Mouse (Mus musculus): Measurements from ENCODE around the gene Vax2. TPM values are rescaled to one million over a fixed set of nuclear protein-coding genes. Genes with fewer than 3 reads are reported as not detected.

Gene Vax2
- total and polyA plus RNA-seq, 2 experiments = not detected

DNA sequence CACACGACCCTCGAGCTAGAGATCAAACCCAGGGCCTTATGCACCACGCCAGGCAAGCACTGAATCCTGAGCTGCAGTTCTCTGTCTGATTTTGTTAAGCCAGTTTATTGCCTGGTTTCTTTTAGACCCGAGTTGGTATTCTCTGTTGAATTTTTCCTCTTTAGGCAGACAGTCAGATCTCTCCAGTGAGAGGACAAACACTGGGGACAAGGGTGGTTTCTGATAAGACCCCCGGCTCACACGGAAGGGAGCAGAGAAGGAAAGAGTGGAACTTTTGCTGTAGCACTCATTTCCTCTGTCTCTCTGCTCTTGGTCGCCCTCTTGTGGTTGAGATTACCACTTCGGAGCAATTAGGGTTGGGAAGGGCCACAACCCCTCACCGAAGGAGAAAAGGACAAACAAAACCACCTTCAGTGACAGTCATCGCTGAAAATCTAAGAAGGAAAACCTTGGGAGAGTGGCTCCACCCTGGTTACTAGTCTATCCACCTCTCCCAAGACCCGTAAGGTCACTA is 39.2 kb downstream of the Vax2 start:
- H3K4me1 ChIP-seq (ENCODE audit: control insufficient read depth, insufficient read depth, low read length) = no peaks in the 10 kb centered on the region; the same call in 1 of the 2 replicates
- TF ChIP-seq CTCF (IDR thresholded peaks at IDR 0.05; ENCODE audit: low read depth, low read length) (peak; percentile 67), POLR2A (IDR thresholded peaks at IDR 0.05; ENCODE audit: extremely low read depth, insufficient read depth, low read length) (no peak)
- no peak overlapping the region for H3K9ac ChIP-seq (ENCODE audit: low read depth, low read length)
- no peak overlapping the region for H3K4me3 ChIP-seq (ENCODE audit: insufficient read depth, low read depth, low read length)
- no peak overlapping the region for H3K27ac ChIP-seq (replicated peaks; ENCODE audit: insufficient read depth, low read depth, low read length)
- WGBS = 11% methylated on average over 11 of the region's 11 CpGs
- H3K27me3 ChIP-seq (ENCODE audit: control insufficient read depth, insufficient read depth, low read length) = no peaks in the 10 kb centered on the region
- H3K79me2 ChIP-seq (ENCODE audit: control insufficient read depth, insufficient read depth, low read length) = no peaks in the 10 kb centered on the region
- peak; percentile 14 for DNase-seq (ENCODE audit: extremely low read depth, low read depth, low spot score)
- no peaks in the 10 kb centered on the region for H3K36me3 ChIP-seq (ENCODE audit: control insufficient read depth, insufficient read depth, low read length)

GRCm38 (mm10) chr6:83756051-83756450 is 45.0 kb downstream of the Vax2 start:
- TF ChIP-seq POLR2A (IDR thresholded peaks at IDR 0.05; ENCODE audit: extremely low read depth, insufficient read depth, low read length) = no peak
- no peak for TF ChIP-seq CTCF (IDR thresholded peaks at IDR 0.05; ENCODE audit: low read depth, low read length)
- H3K27me3 ChIP-seq (ENCODE audit: control insufficient read depth, insufficient read depth, low read length) = no peaks in the 10 kb centered on the region
- no peak overlapping the region for H3K4me3 ChIP-seq (ENCODE audit: insufficient read depth, low read depth, low read length)
- no peaks in the 10 kb centered on the region for H3K79me2 ChIP-seq (ENCODE audit: control insufficient read depth, insufficient read depth, low read length)
- no peak overlapping the region for H3K27ac ChIP-seq (replicated peaks; ENCODE audit: insufficient read depth, low read depth, low read length)
- WGBS = 80% methylated on average over 9 of the region's 9 CpGs
- H3K4me1 ChIP-seq (ENCODE audit: control insufficient read depth, insufficient read depth, low read length) = no peaks in the 10 kb centered on the region
- no peaks in the 10 kb centered on the region for H3K36me3 ChIP-seq (ENCODE audit: control insufficient read depth, insufficient read depth, low read length)
- DNase-seq (ENCODE audit: extremely low read depth, low read depth, low spot score) = no peak
- H3K9ac ChIP-seq (ENCODE audit: low read depth, low read length) = no peak overlapping the region

DNA sequence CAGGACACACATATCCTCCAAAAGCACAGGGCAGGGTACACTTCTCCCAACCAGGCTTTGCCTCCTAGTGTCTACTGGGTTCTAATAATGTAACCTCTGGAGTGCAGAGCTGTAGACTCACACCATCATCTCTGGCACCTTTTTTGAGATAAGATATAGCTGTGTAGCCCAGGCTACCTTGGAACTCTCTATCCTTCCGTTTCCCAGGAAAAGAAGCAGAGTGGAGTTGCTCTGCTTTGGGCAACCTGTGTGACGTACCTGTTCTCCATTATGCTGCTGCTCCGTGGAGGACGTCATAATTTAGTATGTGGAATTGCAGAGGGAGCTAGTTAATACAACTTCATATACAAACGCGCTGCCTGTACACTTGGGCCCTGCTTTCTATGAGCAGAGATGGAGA is 51.3 kb downstream of the Vax2 start, which contains the start of gene Ankrd53:
Ankrd53 (plus strand) TSS at position 301 of the 400 bp plus-strand sequence.
- no peak for DNase-seq (ENCODE audit: extremely low read depth, low read depth, low spot score)
- Histone ChIP-seq H3K36me3 (ENCODE audit: control insufficient read depth, insufficient read depth, low read length) (no peaks in the 10 kb centered on the region), H3K9ac (ENCODE audit: low read depth, low read length) (no peak within 1 kb of the TSS), H3K27ac (replicated peaks; ENCODE audit: insufficient read depth, low read depth, low read length) (no peak within 1 kb of the TSS), H3K27me3 (ENCODE audit: control insufficient read depth, insufficient read depth, low read length) (no peaks in the 10 kb centered on the region), H3K79me2 (ENCODE audit: control insufficient read depth, insufficient read depth, low read length) (no peaks in the 10 kb centered on the region), H3K4me1 (ENCODE audit: control insufficient read depth, insufficient read depth, low read length) (no peaks in the 10 kb centered on the region), H3K4me3 (ENCODE audit: insufficient read depth, low read depth, low read length) (no peak within 1 kb of the TSS)
- 51% methylated on average over 6 of the region's 6 CpGs for WGBS
- TF ChIP-seq POLR2A (IDR thresholded peaks at IDR 0.05; ENCODE audit: extremely low read depth, insufficient read depth, low read length) (no peak), CTCF (IDR thresholded peaks at IDR 0.05; ENCODE audit: low read depth, low read length) (no peak)

DNA sequence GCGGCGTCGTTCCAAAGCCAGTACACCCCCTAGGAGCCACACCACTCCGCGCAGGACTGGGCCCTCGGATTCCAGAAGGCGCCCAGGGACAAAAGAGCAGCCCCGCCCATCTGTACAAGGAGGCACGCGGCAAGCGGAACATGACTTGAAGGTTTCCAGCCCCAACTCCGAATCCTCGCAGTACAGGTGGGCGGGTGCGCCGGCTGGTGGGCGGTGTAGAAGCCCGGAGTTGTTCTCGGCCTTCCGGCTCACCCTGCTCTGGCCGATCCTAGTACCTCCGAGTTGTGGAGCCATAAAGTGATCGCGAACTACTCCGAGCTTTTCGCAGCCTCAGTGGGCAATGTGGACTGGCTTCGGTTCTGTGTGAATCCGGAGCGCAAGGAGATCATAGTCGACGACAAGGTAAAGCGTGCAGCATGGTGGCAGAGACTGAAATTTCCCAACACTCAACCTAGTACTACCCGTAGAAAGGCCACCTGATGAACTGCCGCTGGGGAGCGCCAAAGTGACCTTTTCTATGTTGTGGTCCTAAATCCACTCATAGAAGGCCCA is 51.9 kb downstream of the Vax2 start:
- peak; percentile 6 for DNase-seq (ENCODE audit: extremely low read depth, low read depth, low spot score)
- H3K4me1 ChIP-seq (ENCODE audit: control insufficient read depth, insufficient read depth, low read length) = no peaks in the 10 kb centered on the region
- H3K36me3 ChIP-seq (ENCODE audit: control insufficient read depth, insufficient read depth, low read length) = no peaks in the 10 kb centered on the region
- no peaks in the 10 kb centered on the region for H3K27me3 ChIP-seq (ENCODE audit: control insufficient read depth, insufficient read depth, low read length)
- no peak overlapping the region for H3K9ac ChIP-seq (ENCODE audit: low read depth, low read length)
- TF ChIP-seq POLR2A (IDR thresholded peaks at IDR 0.05; ENCODE audit: extremely low read depth, insufficient read depth, low read length) = no peak
- no peak for TF ChIP-seq CTCF (IDR thresholded peaks at IDR 0.05; ENCODE audit: low read depth, low read length)
- H3K27ac ChIP-seq (replicated peaks; ENCODE audit: insufficient read depth, low read depth, low read length) = no peak overlapping the region
- H3K4me3 ChIP-seq (ENCODE audit: insufficient read depth, low read depth, low read length) = no peak overlapping the region
- 6% methylated on average over 35 of the region's 35 CpGs for WGBS
- H3K79me2 ChIP-seq (ENCODE audit: control insufficient read depth, insufficient read depth, low read length) = no peaks in the 10 kb centered on the region

- Histone ChIP-seq H3K4me3 (ENCODE audit: insufficient read depth, low read depth, low read length) (no peak overlapping the region), H3K27ac (replicated peaks; ENCODE audit: insufficient read depth, low read depth, low read length) (no peak overlapping the region), H3K79me2 (ENCODE audit: control insufficient read depth, insufficient read depth, low read length) (no peaks in the 10 kb centered on the region), H3K4me1 (ENCODE audit: control insufficient read depth, insufficient read depth, low read length) (no peaks in the 10 kb centered on the region), H3K36me3 (ENCODE audit: control insufficient read depth, insufficient read depth, low read length) (no peaks in the 10 kb centered on the region), H3K9ac (ENCODE audit: low read depth, low read length) (no peak overlapping the region), H3K27me3 (ENCODE audit: control insufficient read depth, insufficient read depth, low read length) (no peaks in the 10 kb centered on the region)
- DNase-seq (ENCODE audit: extremely low read depth, low read depth, low spot score) = no peak
- TF ChIP-seq POLR2A (IDR thresholded peaks at IDR 0.05; ENCODE audit: extremely low read depth, insufficient read depth, low read length) (no peak), CTCF (IDR thresholded peaks at IDR 0.05; ENCODE audit: low read depth, low read length) (no peak)
- 89% methylated on average over 3 of the region's 3 CpGs for WGBS
These were observed 55.9 kb downstream of the Vax2 start for GRCm38 (mm10) chr6:83766982-83767381.

DNA sequence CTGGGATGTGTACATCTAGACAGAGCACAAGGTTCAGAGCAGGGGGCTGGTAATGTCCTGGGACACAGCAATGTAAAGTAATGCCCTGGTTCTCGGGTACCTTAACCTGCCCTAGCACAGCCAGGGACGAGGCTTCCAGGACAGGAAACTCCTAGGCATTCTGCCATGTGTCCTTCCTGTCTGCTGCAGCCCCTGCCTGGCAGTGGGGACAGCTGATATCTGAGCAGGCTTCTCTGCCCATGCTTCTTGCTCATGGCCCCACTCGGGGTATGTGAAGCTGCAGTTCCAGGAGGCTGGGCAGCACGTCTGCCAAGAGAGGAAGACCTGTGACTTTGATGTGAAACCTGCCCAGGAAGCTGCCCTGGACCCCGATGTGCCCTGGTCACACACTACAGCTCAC is 57.4 kb downstream of the Vax2 start:
- no peak for TF ChIP-seq POLR2A (IDR thresholded peaks at IDR 0.05; ENCODE audit: extremely low read depth, insufficient read depth, low read length)
- no peak for TF ChIP-seq CTCF (IDR thresholded peaks at IDR 0.05; ENCODE audit: low read depth, low read length)
- no peak for DNase-seq (ENCODE audit: extremely low read depth, low read depth, low spot score)
- Histone ChIP-seq H3K27me3 (ENCODE audit: control insufficient read depth, insufficient read depth, low read length) (no peaks in the 10 kb centered on the region), H3K4me1 (ENCODE audit: control insufficient read depth, insufficient read depth, low read length) (no peaks in the 10 kb centered on the region), H3K36me3 (ENCODE audit: control insufficient read depth, insufficient read depth, low read length) (no peaks in the 10 kb centered on the region), H3K27ac (replicated peaks; ENCODE audit: insufficient read depth, low read depth, low read length) (no peak overlapping the region), H3K79me2 (ENCODE audit: control insufficient read depth, insufficient read depth, low read length) (no peaks in the 10 kb centered on the region; the same call in 1 of the 2 replicates), H3K9ac (ENCODE audit: low read depth, low read length) (no peak overlapping the region), H3K4me3 (ENCODE audit: insufficient read depth, low read depth, low read length) (no peak overlapping the region)
- 15% methylated on average over 5 of the region's 5 CpGs for WGBS
